Mouse (Mus musculus) neural tube, embryonic 15.5 days (tissue): ENCODE measurements around the gene Zfp688. TPM values are rescaled to one million over a fixed set of nuclear protein-coding genes. Genes with fewer than 3 reads are reported as not detected.
"Not testable (repeated sequence)": the region's sequence is repeated elsewhere in the genome, so short reads cannot be mapped to it uniquely, and the experiment has no call there.

ENCODE experiments used
- ATAC-seq: fragments of 200-750 bp; cut with Nextera tagmentation; 2 replicates; pipeline ENCODE4 v1.8.0; 2017; ENCODE audit warnings: mild to moderate bottlenecking, moderate TSS enrichment, moderate library complexity; ENCODE audit not compliant: low FRiP score
- H3K27ac ChIP-seq: fragments of 300-500 bp; sonication (generic); replicated peaks from 2 replicates; pipeline ENCODE4 v1.5.1; 2015; ENCODE audit warnings: mild to moderate bottlenecking, inconsistent platforms
- H3K27me3 ChIP-seq: fragments of 300-500 bp; sonication (generic); replicated peaks from 2 replicates; pipeline ENCODE4 v1.6.1; 2015; ENCODE audit warnings: inconsistent platforms
- H3K36me3 ChIP-seq: fragments of 300-500 bp; sonication (generic); 2 replicates; pipeline ENCODE4 v1.6.1; 2015; ENCODE audit warnings: inconsistent platforms
- H3K4me1 ChIP-seq: fragments of 300-500 bp; sonication (generic); 2 replicates; pipeline ENCODE4 v1.6.1; 2015; ENCODE audit warnings: inconsistent platforms
- H3K4me2 ChIP-seq: fragments of 300-500 bp; sonication (generic); 2 replicates; pipeline ENCODE4 v1.6.1; 2015; ENCODE audit warnings: inconsistent platforms, mild to moderate bottlenecking, moderate library complexity
- H3K4me3 ChIP-seq: fragments of 300-500 bp; sonication (generic); replicated peaks from 2 replicates; pipeline ENCODE4 v1.5.1; 2015; ENCODE audit warnings: mild to moderate bottlenecking, inconsistent platforms
- H3K9ac ChIP-seq: fragments of 300-500 bp; sonication (generic); replicated peaks from 2 replicates; pipeline ENCODE4 v1.6.1; 2015; ENCODE audit warnings: mild to moderate bottlenecking, inconsistent platforms
- H3K9me3 ChIP-seq: fragments of 300-500 bp; sonication (generic); replicated peaks from 2 replicates; pipeline ENCODE4 v1.6.1; 2016; ENCODE audit warnings: inconsistent platforms
- WGBS: fragments of 180-500 bp; shearing (Covaris S2); methylation state at CpG from one replicate; pipeline ENCODE4 v1.1.7; 2015; ENCODE audit warnings: mixed read lengths; 5-methylcytosine and 5-hydroxymethylcytosine counted together
- polyA plus RNA-seq: library from polyadenylated mRNA; unstranded; fragments of >200 nt; fragmentation: Nextera tagmentation; extraction: Ambion mirVana; gene quantifications from 2 replicates; pipeline ENCODE4 v1.2.1, GENCODE M21; 2015

Gene Zfp688
- 29.2 and 30.6 TPM in 2 replicates for polyA plus RNA-seq

DNA sequence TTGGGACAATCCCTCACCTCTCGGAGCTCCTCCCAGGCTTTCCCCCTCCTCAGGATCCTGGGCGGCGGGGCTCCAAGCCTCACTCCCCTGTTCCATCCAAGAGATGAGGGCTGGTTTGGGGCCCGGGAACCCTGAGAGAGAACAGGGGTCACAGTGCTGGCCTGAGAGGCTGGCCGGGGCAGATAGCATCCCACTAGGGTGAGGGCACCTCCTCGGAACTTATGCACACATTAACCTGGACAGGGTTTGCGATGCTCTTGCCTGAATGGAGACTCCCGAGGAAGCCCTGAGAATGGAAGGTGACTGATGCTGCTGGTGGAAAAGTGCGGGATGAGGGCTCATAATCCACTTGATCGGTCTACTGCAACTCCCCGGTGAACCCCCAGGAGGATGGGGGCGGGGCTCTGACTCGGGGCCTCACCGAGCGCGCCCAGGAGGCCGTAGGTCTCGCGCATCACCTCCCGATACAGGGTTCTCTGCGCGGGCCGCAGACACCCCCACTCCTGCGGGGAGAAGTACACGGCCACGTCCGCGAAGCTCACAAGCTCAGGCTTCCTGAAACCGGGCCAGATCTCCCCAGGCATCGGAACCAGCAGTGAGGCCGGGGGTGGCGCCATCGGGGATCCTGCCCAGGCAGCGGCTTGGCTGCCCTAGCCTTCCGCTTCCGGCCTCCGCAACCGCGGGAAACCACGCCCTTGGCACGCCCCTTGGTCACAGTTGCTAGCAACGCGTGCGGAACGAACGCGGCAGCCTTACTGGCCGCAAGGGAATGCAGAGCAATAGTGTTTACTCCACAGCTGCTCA lies at the start of gene Zfp688:
Gene Zfp688 (minus strand): TSS at position 681 of the 804 bp plus-strand sequence.
- WGBS: under 1% methylated on average over 48 of the region's 48 CpGs
- Histone ChIP-seq H3K4me3 (peak within 1 kb of the TSS; percentile 76), H3K36me3 (peaks cover 8% of the 10 kb centered on the region; the same call in 1 of the 2 replicates), H3K9ac (peak within 1 kb of the TSS; percentile 88), H3K9me3 (no peaks in the 10 kb centered on the region), H3K4me1 (peaks cover 16% of the 10 kb centered on the region), H3K27ac (peak within 1 kb of the TSS; percentile 85), H3K4me2 (peak within 1 kb of the TSS; percentile 97), H3K27me3 (0 out of 2 replicates have a peak, but pooled peaks cover 5% of the 10 kb centered on the region)
- peak; percentile 96 for ATAC-seq

DNA sequence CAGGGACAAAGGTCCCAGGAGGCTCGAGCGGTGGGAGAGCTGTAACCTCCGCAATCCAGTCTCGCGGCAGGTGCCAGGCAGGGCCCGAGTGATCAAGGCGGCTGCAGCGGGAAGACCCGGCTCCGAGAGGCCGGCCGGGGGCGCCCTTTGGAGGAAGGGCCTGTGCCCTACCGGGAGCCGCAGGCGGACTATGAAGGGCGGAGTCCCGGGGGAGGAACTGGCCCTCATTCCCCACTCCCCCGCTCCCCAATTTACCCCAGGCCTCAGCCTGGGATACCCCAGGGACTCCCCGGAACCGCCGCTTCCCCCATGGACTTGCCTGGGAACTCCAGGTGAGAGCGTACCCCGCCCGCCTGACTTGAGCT lies 49.8 kb upstream of the Zfp688 start:
- peak overlapping the region; percentile 97 for H3K27ac ChIP-seq
- H3K4me2 ChIP-seq: peak overlapping the region; percentile 90
- H3K9ac ChIP-seq: peak overlapping the region; percentile 87
- H3K9me3 ChIP-seq: no peaks in the 10 kb centered on the region
- peaks cover 29% of the 10 kb centered on the region for H3K4me1 ChIP-seq
- H3K4me3 ChIP-seq: peak overlapping the region; percentile 90
- peak; percentile 42 for ATAC-seq
- under 1% methylated on average over 17 of the region's 25 CpGs for WGBS
- H3K36me3 ChIP-seq: peaks cover 49% of the 10 kb centered on the region
- no peaks in the 10 kb centered on the region for H3K27me3 ChIP-seq

DNA sequence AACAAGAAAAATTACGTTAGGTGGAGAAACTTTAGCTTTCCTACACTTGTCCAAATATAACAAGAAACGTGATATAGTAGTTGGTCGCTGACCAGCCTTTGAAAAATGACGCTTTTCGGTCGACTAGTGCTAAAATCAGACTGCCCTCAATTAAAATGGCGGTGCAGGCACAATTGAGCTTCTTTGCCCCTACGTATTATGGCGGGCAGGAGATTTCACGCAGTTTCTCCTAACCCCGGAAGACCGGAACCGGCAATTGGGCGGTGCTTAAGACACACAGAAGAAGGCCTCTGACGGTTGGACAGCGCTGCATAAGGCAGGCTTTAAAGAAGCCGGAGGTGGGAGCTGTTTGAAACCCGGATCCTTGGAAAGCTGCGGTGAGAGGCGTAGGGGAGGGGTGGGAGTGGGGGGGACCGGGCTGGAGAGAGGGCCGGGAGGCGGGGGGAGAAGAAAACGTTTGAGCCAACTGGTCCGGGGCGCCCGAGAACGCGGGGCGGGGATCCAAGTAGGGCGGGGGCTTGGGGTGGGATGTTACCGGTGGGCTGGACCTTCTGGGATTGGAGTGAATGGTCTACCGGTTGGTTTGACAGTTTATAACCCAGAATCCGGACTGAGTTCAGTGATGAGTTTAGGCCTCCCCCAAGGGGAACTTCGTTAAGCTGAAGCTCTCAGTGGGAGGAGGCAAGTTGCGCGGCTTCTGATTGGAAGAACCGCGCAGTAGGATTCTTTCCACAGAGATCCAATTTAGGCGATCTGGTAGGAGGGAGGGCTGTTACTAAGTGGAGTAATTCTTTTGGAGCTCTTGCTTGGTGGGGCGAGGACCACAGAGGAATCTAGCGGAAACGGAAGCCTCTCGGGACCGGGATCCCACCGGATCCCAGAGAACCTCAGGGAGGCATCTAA lies 49.1 kb upstream of the Zfp688 start:
- Histone ChIP-seq H3K4me1 (peaks cover 29% of the 10 kb centered on the region), H3K4me3 (peak overlapping the region; percentile 90), H3K27ac (peak overlapping the region; percentile 97), H3K9ac (peak overlapping the region; percentile 87), H3K36me3 (peaks cover 47% of the 10 kb centered on the region), H3K27me3 (no peaks in the 10 kb centered on the region), H3K9me3 (no peaks in the 10 kb centered on the region), H3K4me2 (peak overlapping the region; percentile 90)
- peak; percentile 94 for ATAC-seq
- under 1% methylated on average over 45 of the region's 46 CpGs for WGBS

DNA sequence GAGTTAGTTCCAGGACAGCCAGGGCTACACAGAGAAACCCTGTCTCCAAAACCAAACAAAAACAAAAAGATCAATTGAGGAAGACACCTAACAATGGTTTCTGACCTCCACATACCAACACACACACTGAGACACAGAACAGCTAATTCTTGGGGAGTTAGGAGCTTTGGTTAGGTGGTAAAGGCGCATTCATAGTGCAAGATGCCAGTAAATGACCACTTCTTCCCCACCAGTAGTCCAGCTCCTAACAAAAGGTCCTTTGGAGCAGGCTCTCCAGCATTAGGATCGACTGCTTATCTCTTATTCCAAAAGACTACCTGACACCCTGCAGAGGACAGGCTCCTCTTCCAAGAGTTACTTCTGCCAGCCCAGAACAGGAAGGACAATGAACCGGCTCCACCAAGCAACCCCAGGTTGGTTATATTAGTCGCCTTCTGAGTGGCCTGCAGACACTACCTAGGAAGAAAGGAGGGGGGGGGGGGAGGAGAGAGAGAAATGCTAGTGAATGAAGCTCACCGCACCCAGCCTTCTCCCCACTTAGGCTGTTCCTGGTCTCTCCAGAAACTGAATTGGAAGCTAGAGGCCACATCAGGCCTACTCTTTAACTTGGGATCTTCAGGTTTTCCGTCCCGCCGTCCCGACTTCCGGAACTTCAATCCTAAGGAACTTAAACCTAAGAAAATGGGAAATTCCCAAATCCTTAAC lies 48.3 kb upstream of the Zfp688 start:
- ATAC-seq: 0 out of 2 replicates have a peak, but pooled peaks have one; percentile 24
- Histone ChIP-seq H3K9ac (peak overlapping the region; percentile 87), H3K4me2 (peak overlapping the region; percentile 90), H3K4me1 (peaks cover 29% of the 10 kb centered on the region), H3K27ac (peak overlapping the region; percentile 97), H3K9me3 (no peaks in the 10 kb centered on the region), H3K4me3 (peak overlapping the region; percentile 90), H3K27me3 (no peaks in the 10 kb centered on the region), H3K36me3 (peaks cover 41% of the 10 kb centered on the region)
- WGBS: 10% methylated on average over 10 of the region's 10 CpGs

DNA sequence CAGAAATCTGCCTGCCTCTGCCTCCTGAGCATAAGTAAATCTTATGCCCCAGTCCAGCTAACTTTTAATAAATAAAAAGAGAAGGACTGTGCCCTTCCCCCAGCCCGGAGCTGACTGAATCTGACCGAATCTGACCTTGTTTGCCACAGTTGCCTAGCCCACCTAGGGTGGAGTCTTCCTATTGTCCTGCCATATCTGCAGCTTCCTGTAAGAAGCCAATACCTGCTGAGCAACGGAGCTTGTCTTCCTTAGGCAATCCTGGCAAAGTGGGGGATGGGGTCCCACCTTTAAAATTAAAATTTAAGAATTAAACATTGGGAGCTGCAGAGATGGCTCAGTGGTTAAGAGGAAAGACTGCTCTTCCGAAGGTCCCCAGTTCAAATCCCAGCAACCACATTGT lies 44.7 kb upstream of the Zfp688 start:
- no peaks in the 10 kb centered on the region for H3K9me3 ChIP-seq
- WGBS: 92% methylated on average over 4 of the region's 4 CpGs

DNA sequence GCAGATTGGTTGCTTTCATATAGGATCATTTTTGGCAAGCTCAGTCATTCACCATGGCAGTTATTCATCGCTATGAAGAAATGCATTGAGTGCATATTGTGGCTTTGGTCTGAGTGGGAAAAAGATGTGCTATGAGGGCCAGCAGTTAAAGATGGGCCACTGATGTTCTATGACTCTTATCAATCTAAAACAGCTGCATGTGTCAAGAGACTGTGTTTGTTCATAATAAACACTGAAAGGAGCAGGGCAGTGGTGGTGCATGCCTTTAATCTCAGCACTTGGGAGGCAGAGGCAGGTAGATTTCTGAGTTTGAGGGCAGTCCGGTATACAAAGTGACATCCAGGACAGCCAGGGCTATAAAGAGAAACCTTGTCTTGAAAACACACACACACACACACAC lies 43.8 kb upstream of the Zfp688 start:
- H3K9ac ChIP-seq, H3K9me3 ChIP-seq, H3K27ac ChIP-seq, H3K27me3 ChIP-seq, ATAC-seq, H3K4me2 ChIP-seq, H3K4me3 ChIP-seq: not testable (repeated sequence)
- WGBS: 97% methylated on average over 2 of the region's 2 CpGs
- Histone ChIP-seq H3K36me3 (peaks cover 28% of the 10 kb centered on the region), H3K4me1 (peaks cover 11% of the 10 kb centered on the region)

More for the DNA sequence above, 44.7 kb upstream of the Zfp688 start:
- H3K4me2 ChIP-seq: no peak overlapping the region
- peaks cover 23% of the 10 kb centered on the region for H3K36me3 ChIP-seq
- no peak overlapping the region for H3K9ac ChIP-seq
- no peaks in the 10 kb centered on the region for H3K27me3 ChIP-seq
- peaks cover 11% of the 10 kb centered on the region for H3K4me1 ChIP-seq
- H3K4me3 ChIP-seq: no peak overlapping the region
- no peak overlapping the region for H3K27ac ChIP-seq
- no peak for ATAC-seq

GRCm38 (mm10) chr7:127465191-127465590 lies 43.3 kb upstream of the Zfp688 start:
- Histone ChIP-seq H3K9ac (no peak overlapping the region), H3K36me3 (peaks cover 33% of the 10 kb centered on the region), H3K4me2 (no peak overlapping the region), H3K4me3 (no peak overlapping the region), H3K4me1 (peaks cover 11% of the 10 kb centered on the region), H3K9me3 (no peaks in the 10 kb centered on the region), H3K27me3 (no peaks in the 10 kb centered on the region), H3K27ac (no peak overlapping the region)
- WGBS: 98% methylated on average over 3 of the region's 3 CpGs
- no peak for ATAC-seq

DNA sequence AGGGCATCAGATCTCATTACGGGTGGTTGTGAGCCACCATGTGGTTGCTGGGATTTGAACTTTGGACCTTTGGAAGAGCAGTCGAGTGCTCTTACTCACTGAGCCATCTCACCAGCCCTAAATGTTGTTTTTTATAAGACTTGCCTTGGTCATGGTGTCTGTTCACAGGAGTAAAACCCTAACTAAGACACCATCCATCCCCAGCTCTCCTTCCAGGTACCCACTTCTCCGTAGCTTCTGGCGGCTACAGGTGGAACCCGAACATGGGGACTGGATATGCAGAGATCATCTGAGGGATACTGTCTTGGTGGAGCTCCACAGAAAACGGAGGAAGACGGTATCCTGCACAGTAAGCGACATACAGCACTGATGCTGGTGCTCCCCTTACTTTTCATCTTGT lies 37.4 kb upstream of the Zfp688 start, which contains the start of gene Prr14:
Gene Prr14 (plus strand): TSS at position 301 of the 400 bp plus-strand sequence.
- peaks cover 47% of the 10 kb centered on the region for H3K36me3 ChIP-seq
- H3K4me3 ChIP-seq, H3K27me3 ChIP-seq, H3K4me2 ChIP-seq, H3K9me3 ChIP-seq, H3K4me1 ChIP-seq, H3K27ac ChIP-seq, H3K9ac ChIP-seq, ATAC-seq: not testable (repeated sequence)
- 97% methylated on average over 8 of the region's 8 CpGs for WGBS

- not testable (repeated sequence) for ATAC-seq, H3K27ac ChIP-seq, H3K27me3 ChIP-seq, H3K9me3 ChIP-seq, H3K4me2 ChIP-seq, H3K4me3 ChIP-seq, H3K4me1 ChIP-seq, H3K9ac ChIP-seq
- 89% methylated on average over 3 of the region's 3 CpGs for WGBS
- peaks cover 47% of the 10 kb centered on the region for H3K36me3 ChIP-seq
Observed at GRCm38 (mm10) chr7:127458371-127459122, 36.7 kb upstream of the Zfp688 start.

DNA sequence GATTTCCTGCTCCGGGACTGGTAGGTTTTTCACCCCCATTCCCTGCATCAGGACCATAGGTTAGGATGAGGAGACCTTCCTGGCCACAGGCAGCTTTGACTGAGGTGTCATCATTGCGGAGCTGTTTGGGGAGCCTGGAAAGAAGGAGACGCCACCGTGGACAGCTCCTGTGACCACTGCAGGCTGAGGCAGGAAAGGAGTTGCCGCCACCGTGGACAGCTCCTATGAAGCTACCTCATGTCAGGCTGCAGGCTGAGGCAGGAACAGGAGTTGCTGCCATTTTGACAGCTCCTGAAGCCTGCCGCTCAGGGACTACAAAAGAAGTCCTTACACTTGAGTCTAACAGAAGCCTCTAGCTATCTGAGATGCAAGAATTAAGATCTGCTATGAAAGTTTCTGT lies 33.0 kb upstream of the Zfp688 start:
- no peak overlapping the region for H3K4me3 ChIP-seq
- H3K9ac ChIP-seq: no peak overlapping the region
- H3K27ac ChIP-seq: no peak overlapping the region
- 93% methylated on average over 7 of the region's 7 CpGs for WGBS
- no peaks in the 10 kb centered on the region for H3K27me3 ChIP-seq
- no peaks in the 10 kb centered on the region for H3K9me3 ChIP-seq
- H3K4me1 ChIP-seq: peaks cover 35% of the 10 kb centered on the region
- ATAC-seq: no peak
- peaks cover 37% of the 10 kb centered on the region for H3K36me3 ChIP-seq
- no peak overlapping the region for H3K4me2 ChIP-seq
